ENCODE assay signal across 9 mouse cellular contexts in the genomic region with DNA sequence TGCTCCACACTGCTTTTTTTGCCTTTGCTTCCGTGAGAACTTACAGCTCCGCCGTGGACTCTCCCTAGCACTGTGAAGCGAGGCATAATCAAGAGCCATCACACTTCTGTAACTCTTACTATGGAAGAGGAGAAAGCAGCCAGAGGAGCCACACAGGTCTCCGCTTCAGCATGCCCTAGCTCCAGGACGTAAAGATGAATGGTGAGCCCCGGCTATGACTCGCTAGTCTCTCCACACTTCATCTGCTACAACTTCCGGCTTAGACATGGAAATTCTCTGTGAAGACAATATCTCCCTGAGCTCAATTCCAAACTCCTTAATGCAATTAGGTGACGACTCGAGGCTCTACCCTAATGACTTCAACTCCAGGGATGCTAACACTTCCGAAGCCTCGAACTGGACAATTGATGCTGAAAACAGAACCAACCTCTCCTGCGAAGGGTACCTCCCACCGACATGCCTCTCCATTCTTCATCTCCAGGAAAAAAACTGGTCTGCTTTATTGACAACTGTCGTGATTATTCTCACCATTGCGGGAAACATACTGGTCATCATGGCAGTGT. TPM values are rescaled to one million over a fixed set of nuclear protein-coding genes. Genes with fewer than 3 reads are reported as not detected.
DNase-seq lines count a peak whose midpoint lies in the region; ATAC-seq lines count a peak whose summit lies in the region.
"Had no signal": no experiment of that assay in that cellular context is flagged by ENCODE, and none has a peak within 500 bp of the region (broad histone marks: within the 10 kb centered on the region; RNA-seq: fewer than 3 reads in every experiment).

No protein-coding gene starts in this region.

- 0 out of 2 replicates have a peak, but pooled peaks have one; percentile 16 for ATAC-seq in kidney, embryonic 15.5 days (replicated peaks; ENCODE audit: low FRiP score)
- ATAC-seq in hindbrain, embryonic 11.5 days (ENCODE audit: low FRiP score), result no peak
- peak; percentile 23; the same call in 1 of the 2 replicates for ATAC-seq in midbrain, embryonic 11.5 days (ENCODE audit: low FRiP score)

- H3K4me2 ChIP-seq in kidney, embryonic 15.5 days, result peak overlapping the region; percentile 86
- peak overlapping the region; percentile 72 for H3K4me2 ChIP-seq in hindbrain, embryonic 11.5 days (replicated peaks; ENCODE audit: low read depth, low read length)
- H3K4me2 ChIP-seq in midbrain, embryonic 11.5 days, result peak overlapping the region; percentile 67

- H3K4me1 ChIP-seq in kidney, embryonic 15.5 days, result peaks cover 24% of the 10 kb centered on the region
- peaks cover 3% of the 10 kb centered on the region; the same call in 1 of the 2 replicates for H3K4me1 ChIP-seq in brown adipose tissue, adult 24 weeks (ENCODE audit: control insufficient read depth, insufficient read depth, insufficient read length, low read length)
- H3K4me1 ChIP-seq in hindbrain, embryonic 11.5 days (replicated peaks; ENCODE audit: control insufficient read depth, insufficient read depth, low read length), result no peaks in the 10 kb centered on the region; the same call in 1 of the 2 replicates
- peaks cover 2% of the 10 kb centered on the region; the same call in 1 of the 2 replicates for H3K4me1 ChIP-seq in midbrain, embryonic 11.5 days (ENCODE audit: control insufficient read depth, insufficient read depth, low read length)

- H3K9ac ChIP-seq in kidney, embryonic 15.5 days, result peak overlapping the region; percentile 38
- no peak overlapping the region; the same call in 1 of the 2 replicates for H3K9ac ChIP-seq in hindbrain, embryonic 11.5 days (ENCODE audit: low read depth, low read length)
- peak overlapping the region; percentile 22 for H3K9ac ChIP-seq in midbrain, embryonic 11.5 days (ENCODE audit: low read length)

- WGBS in kidney, embryonic 15.5 days, result 14% methylated on average over 17 of the region's 17 CpGs
- 18% methylated on average over 17 of the region's 17 CpGs for WGBS in hindbrain, embryonic 11.5 days
- 17% methylated on average over 17 of the region's 17 CpGs for WGBS in midbrain, embryonic 11.5 days

- no peaks in the 10 kb centered on the region for H3K9me3 ChIP-seq in kidney, embryonic 15.5 days (replicated peaks)
- H3K9me3 ChIP-seq in hindbrain, embryonic 11.5 days (ENCODE audit: control insufficient read depth, low read length), result no peaks in the 10 kb centered on the region
- H3K9me3 ChIP-seq in midbrain, embryonic 11.5 days (ENCODE audit: control insufficient read depth, low read length), result no peaks in the 10 kb centered on the region
- H3K9me3 ChIP-seq: G1E had no signal

- H3K27me3 ChIP-seq in kidney, embryonic 15.5 days, result peaks cover 23% of the 10 kb centered on the region
- peaks cover 2% of the 10 kb centered on the region; the same call in 1 of the 2 replicates for H3K27me3 ChIP-seq in hindbrain, embryonic 11.5 days (ENCODE audit: control insufficient read depth, insufficient read depth, low read length)
- peaks cover 7% of the 10 kb centered on the region; the same call in 1 of the 2 replicates for H3K27me3 ChIP-seq in midbrain, embryonic 11.5 days (ENCODE audit: control insufficient read depth, insufficient read depth, low read length)

- peak overlapping the region; percentile 49 for H3K4me3 ChIP-seq in kidney, embryonic 15.5 days (replicated peaks)
- peak overlapping the region; percentile 40 for H3K4me3 ChIP-seq in brown adipose tissue, adult 24 weeks (ENCODE audit: insufficient read depth, low read depth, low read length)
- peak overlapping the region; percentile 25 for H3K4me3 ChIP-seq in hindbrain, embryonic 11.5 days (ENCODE audit: low read depth, low read length)
- peak overlapping the region; percentile 39 for H3K4me3 ChIP-seq in midbrain, embryonic 11.5 days (ENCODE audit: low read depth, low read length)

- no peak for DNase-seq in kidney, postnatal 14 days
- DNase-seq in hindbrain, embryonic 11.5 days (ENCODE audit: low spot score), result peak; percentile 39
- DNase-seq in midbrain, embryonic 11.5 days (ENCODE audit: low spot score, missing footprints), result peak; percentile 94
- DNase-seq in yolk sac, embryonic 10.5 days (ENCODE audit: low spot score), result no peak
- no peak for DNase-seq in cerebellum, postnatal 36 days
- DNase-seq in gastrocnemius, postnatal 10 days, result no peak

- no peaks in the 10 kb centered on the region for H3K36me3 ChIP-seq in kidney, embryonic 15.5 days
- H3K36me3 ChIP-seq in hindbrain, embryonic 11.5 days (ENCODE audit: control insufficient read depth, insufficient read depth, low read length), result no peaks in the 10 kb centered on the region
- H3K36me3 ChIP-seq in midbrain, embryonic 11.5 days (ENCODE audit: control insufficient read depth, insufficient read depth, low read length), result no peaks in the 10 kb centered on the region
- H3K36me3 ChIP-seq: G1E had no signal

- no peak overlapping the region for H3K27ac ChIP-seq in kidney, embryonic 15.5 days
- no peak overlapping the region for H3K27ac ChIP-seq in brown adipose tissue, adult 24 weeks (replicated peaks; ENCODE audit: low read depth, low read length)
- H3K27ac ChIP-seq in hindbrain, embryonic 11.5 days (ENCODE audit: low read depth, low read length), result no peak overlapping the region
- H3K27ac ChIP-seq in midbrain, embryonic 11.5 days (ENCODE audit: low read depth, low read length), result no peak overlapping the region

RNA-seq across cellular contexts. Expression of gene Htr2a, which starts 1.1 kb away (rescaled TPM):
- 0.26 and 0.38 TPM in 2 replicates for polyA plus RNA-seq in kidney, embryonic 15.5 days (2015; fragmentation: Nextera tagmentation; extraction: Ambion mirVana)
- polyA plus RNA-seq in brown adipose tissue, adult 24 weeks (2012; ENCODE audit: insufficient read depth, insufficient read length, missing spikeins), result not detected in 2 replicates
- 0.77 and 0.78 TPM in 2 replicates for polyA plus RNA-seq in hindbrain, embryonic 11.5 days (2014; fragmentation: Nextera tagmentation; extraction: Ambion mirVana)
- polyA plus RNA-seq in midbrain, embryonic 11.5 days (2014; fragmentation: Nextera tagmentation; extraction: Ambion mirVana), result 0.41 and 0.75 TPM in 2 replicates
- total RNA-seq in gastrocnemius, postnatal 10 days (2021), result under 1 TPM; 0.61 to 0.72 TPM
- polyA plus RNA-seq: G1E had no signal

Comparison
In these comparisons a context has a peak if more than half of its experiments do, and no peak if none do; other contexts are left out.
1. DNase-seq: peak in hindbrain, embryonic 11.5 days (single experiment) and midbrain, embryonic 11.5 days (single experiment); none in kidney, postnatal 14 days (single experiment), yolk sac, embryonic 10.5 days (single experiment), cerebellum, postnatal 36 days (0 of 2) and gastrocnemius, postnatal 10 days (single experiment).
2. Peak in every context shown above with its lines, with median percentiles within 50 percentile points of each other: H3K4me2 ChIP-seq and H3K4me3 ChIP-seq.